Mouse (Mus musculus): Measurements from ENCODE around the gene Ruvbl1. TPM values are rescaled to one million over a fixed set of nuclear protein-coding genes. Genes with fewer than 3 reads are reported as not detected.

Ruvbl1 gene
- polyA plus RNA-seq, 1 experiment from 2014 or later = 170 TPM

- Histone ChIP-seq H3K4me2 (peak overlapping the region; percentile 97), H3K36me3 (peaks cover 65% of the 10 kb centered on the region), H3K9ac (peak overlapping the region; percentile 61), H3K27ac (no peak overlapping the region), H3K9me3 (replicated peaks) (no peaks in the 10 kb centered on the region), H3K4me3 (replicated peaks) (peak overlapping the region; percentile 62), H3K27me3 (no peaks in the 10 kb centered on the region), H3K4me1 (peaks cover 16% of the 10 kb centered on the region)
- peak; percentile 10; the same call in 1 of the 2 replicates for ATAC-seq (replicated peaks; ENCODE audit: low FRiP score)
- 7% methylated on average over 3 of the region's 3 CpGs for WGBS
Measured at GRCm38 (mm10) chr6:88500405-88500767, 35.2 kb downstream of the Ruvbl1 start.

- Histone ChIP-seq H3K4me1 (peaks cover 14% of the 10 kb centered on the region), H3K4me2 (no peak overlapping the region), H3K9me3 (replicated peaks) (no peaks in the 10 kb centered on the region), H3K36me3 (peaks cover 70% of the 10 kb centered on the region), H3K27me3 (no peaks in the 10 kb centered on the region), H3K9ac (no peak overlapping the region), H3K27ac (no peak overlapping the region), H3K4me3 (replicated peaks) (no peak overlapping the region)
- no peak for ATAC-seq (replicated peaks; ENCODE audit: low FRiP score)
- 69% methylated on average over 13 of the region's 13 CpGs for WGBS
Measured at GRCm38 (mm10) chr6:88502030-88502970, 37.1 kb downstream of the Ruvbl1 start.

GRCm38 (mm10) chr6:88503044-88503443 is 37.8 kb downstream of the Ruvbl1 start:
- Histone ChIP-seq H3K4me3 (replicated peaks) (no peak overlapping the region), H3K4me1 (peaks cover 14% of the 10 kb centered on the region), H3K27me3 (no peaks in the 10 kb centered on the region), H3K27ac (no peak overlapping the region), H3K36me3 (peaks cover 70% of the 10 kb centered on the region), H3K9me3 (replicated peaks) (no peaks in the 10 kb centered on the region), H3K9ac (no peak overlapping the region), H3K4me2 (no peak overlapping the region)
- WGBS = 94% methylated on average over 4 of the region's 4 CpGs
- no peak for ATAC-seq (replicated peaks; ENCODE audit: low FRiP score)

GRCm38 (mm10) chr6:88513984-88514383 is 48.8 kb downstream of the Ruvbl1 start:
- no peaks in the 10 kb centered on the region; the same call in 1 of the 2 replicates for H3K9me3 ChIP-seq (replicated peaks)
- no peak overlapping the region for H3K4me3 ChIP-seq (replicated peaks)
- no peak for ATAC-seq (replicated peaks; ENCODE audit: low FRiP score)
- H3K4me2 ChIP-seq = no peak overlapping the region
- H3K9ac ChIP-seq = no peak overlapping the region
- 94% methylated on average over 8 of the region's 8 CpGs for WGBS
- H3K36me3 ChIP-seq = peaks cover 78% of the 10 kb centered on the region
- H3K27me3 ChIP-seq = no peaks in the 10 kb centered on the region
- H3K4me1 ChIP-seq = peaks cover 17% of the 10 kb centered on the region
- H3K27ac ChIP-seq = no peak overlapping the region

- Histone ChIP-seq H3K27me3 (no peaks in the 10 kb centered on the region), H3K4me1 (peaks cover 19% of the 10 kb centered on the region), H3K27ac (no peak overlapping the region), H3K9me3 (replicated peaks) (no peaks in the 10 kb centered on the region; the same call in 1 of the 2 replicates), H3K4me3 (replicated peaks) (no peak overlapping the region), H3K4me2 (no peak overlapping the region), H3K9ac (no peak overlapping the region), H3K36me3 (peaks cover 72% of the 10 kb centered on the region)
- WGBS = 82% methylated on average over 4 of the region's 4 CpGs
- ATAC-seq (replicated peaks; ENCODE audit: low FRiP score) = no peak
Measured at GRCm38 (mm10) chr6:88514546-88514945, 49.3 kb downstream of the Ruvbl1 start.

- Histone ChIP-seq H3K36me3 (peaks cover 58% of the 10 kb centered on the region), H3K9ac (no peak overlapping the region)
Measured at GRCm38 (mm10) chr6:88515971-88516370, 50.8 kb downstream of the Ruvbl1 start.

GRCm38 (mm10) chr6:88516667-88517066 is 51.5 kb downstream of the Ruvbl1 start:
- Histone ChIP-seq H3K9me3 (replicated peaks) (no peaks in the 10 kb centered on the region), H3K36me3 (peaks cover 51% of the 10 kb centered on the region), H3K27me3 (no peaks in the 10 kb centered on the region), H3K4me3 (replicated peaks) (peak overlapping the region; percentile 99; the same call in 1 of the 2 replicates), H3K4me2 (peak overlapping the region; percentile 72), H3K27ac (no peak overlapping the region), H3K9ac (peak overlapping the region; percentile 18; the same call in 1 of the 2 replicates), H3K4me1 (peaks cover 24% of the 10 kb centered on the region)
- no peak for ATAC-seq (replicated peaks; ENCODE audit: low FRiP score)
- WGBS = 62% methylated on average over 5 of the region's 5 CpGs

More at GRCm38 (mm10) chr6:88515971-88516370, 50.8 kb downstream of the Ruvbl1 start:
- Histone ChIP-seq H3K27me3 (no peaks in the 10 kb centered on the region), H3K4me3 (replicated peaks) (no peak overlapping the region), H3K9me3 (replicated peaks) (no peaks in the 10 kb centered on the region), H3K27ac (no peak overlapping the region), H3K4me1 (peaks cover 24% of the 10 kb centered on the region), H3K4me2 (no peak overlapping the region)
- WGBS = 81% methylated on average over 8 of the region's 8 CpGs
- no peak for ATAC-seq (replicated peaks; ENCODE audit: low FRiP score)

GRCm38 (mm10) chr6:88517701-88518403 is 52.6 kb downstream of the Ruvbl1 start:
- WGBS = 6% methylated on average over 18 of the region's 18 CpGs
- Histone ChIP-seq H3K4me1 (peaks cover 24% of the 10 kb centered on the region), H3K27ac (peak overlapping the region; percentile 94)

GRCm38 (mm10) chr6:88518404-88519263 is 53.4 kb downstream of the Ruvbl1 start, which contains the start of gene Sec61a1:
Gene Sec61a1, minus strand, starts transcription at chr6:88518905.
- peaks cover 24% of the 10 kb centered on the region for H3K4me1 ChIP-seq
- peak within 1 kb of the TSS; percentile 94 for H3K27ac ChIP-seq
- under 1% methylated on average over 80 of the region's 80 CpGs for WGBS
- no peaks in the 10 kb centered on the region for H3K27me3 ChIP-seq
- peak within 1 kb of the TSS; percentile 99 for H3K4me3 ChIP-seq (replicated peaks)
- peak within 1 kb of the TSS; percentile 72 for H3K4me2 ChIP-seq
- ATAC-seq (replicated peaks; ENCODE audit: low FRiP score) = peak; percentile 98
- H3K9me3 ChIP-seq (replicated peaks) = no peaks in the 10 kb centered on the region
- peaks cover 31% of the 10 kb centered on the region for H3K36me3 ChIP-seq
- H3K9ac ChIP-seq = peak within 1 kb of the TSS; percentile 99

More at GRCm38 (mm10) chr6:88517701-88518403, 52.6 kb downstream of the Ruvbl1 start:
- H3K27me3 ChIP-seq = no peaks in the 10 kb centered on the region
- H3K4me3 ChIP-seq (replicated peaks) = peak overlapping the region; percentile 99
- H3K4me2 ChIP-seq = peak overlapping the region; percentile 72
- ATAC-seq (replicated peaks; ENCODE audit: low FRiP score) = no peak
- no peaks in the 10 kb centered on the region for H3K9me3 ChIP-seq (replicated peaks)
- H3K36me3 ChIP-seq = peaks cover 39% of the 10 kb centered on the region
- H3K9ac ChIP-seq = peak overlapping the region; percentile 99

- Histone ChIP-seq H3K27ac (no peak overlapping the region), H3K4me1 (peaks cover 20% of the 10 kb centered on the region), H3K4me2 (no peak overlapping the region), H3K9ac (no peak overlapping the region), H3K4me3 (replicated peaks) (no peak overlapping the region), H3K27me3 (no peaks in the 10 kb centered on the region), H3K36me3 (peaks cover under 1% of the 10 kb centered on the region; the same call in 1 of the 2 replicates), H3K9me3 (replicated peaks) (no peaks in the 10 kb centered on the region)
- ATAC-seq (replicated peaks; ENCODE audit: low FRiP score) = no peak
- WGBS = 84% methylated on average over 7 of the region's 7 CpGs
Measured at GRCm38 (mm10) chr6:88521821-88522220, 56.6 kb downstream of the Ruvbl1 start.

GRCm38 (mm10) chr6:88522606-88523005 is 57.4 kb downstream of the Ruvbl1 start:
- no peak overlapping the region for H3K27ac ChIP-seq
- no peak overlapping the region for H3K4me2 ChIP-seq
- no peak overlapping the region for H3K9ac ChIP-seq
- no peaks in the 10 kb centered on the region for H3K9me3 ChIP-seq (replicated peaks)
- H3K4me1 ChIP-seq = peaks cover 12% of the 10 kb centered on the region
- ATAC-seq (replicated peaks; ENCODE audit: low FRiP score) = no peak
- H3K27me3 ChIP-seq = no peaks in the 10 kb centered on the region
- no peaks in the 10 kb centered on the region for H3K36me3 ChIP-seq
- WGBS = 68% methylated on average over 3 of the region's 3 CpGs
- H3K4me3 ChIP-seq (replicated peaks) = no peak overlapping the region

Measured in kidney, embryonic 15.5 days (tissue).